Mouse (Mus musculus) adrenal gland, adult 8-10 months (tissue): ENCODE results near the gene Usp47. TPM values are rescaled to one million over a fixed set of nuclear protein-coding genes. Genes with fewer than 3 reads are reported as not detected.

Experiments used
- DNase-seq: peaks from one replicate; pipeline ENCODE4 v3.0.0; 2022
- total RNA-seq, 4 experiments: library from RNA; stranded (reverse); gene quantifications; 2 replicates each; pipeline ENCODE4 v1.2.4; 2022

The Usp47 gene
- total RNA-seq, result 10 to 100 TPM; 65.9 to 71.9 (median 67.5) TPM

DNA sequence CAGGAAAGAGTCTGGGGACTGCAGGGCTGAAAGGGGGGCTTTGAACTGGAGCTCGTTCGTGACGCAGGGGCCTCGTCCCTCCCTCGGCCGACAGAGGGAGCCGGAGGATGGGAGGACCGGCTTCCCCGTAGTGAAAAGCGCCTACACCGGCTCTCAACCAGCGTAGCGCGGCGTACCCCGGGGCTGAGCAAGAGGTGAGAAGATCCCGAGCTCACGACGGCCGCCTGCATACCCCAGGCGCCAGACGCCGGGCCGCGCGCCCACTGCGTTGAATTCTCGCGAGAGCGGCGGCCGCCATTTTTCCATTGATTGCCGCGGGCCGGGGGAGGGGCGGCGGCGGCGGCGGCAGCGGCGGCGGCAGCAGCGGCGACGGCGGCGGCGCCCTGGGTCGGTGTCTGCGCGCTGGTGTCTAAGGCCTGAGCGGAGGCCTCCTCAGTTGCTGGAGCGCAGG, at the start of gene Usp47:
Usp47 (plus strand) TSS at position 355 of the 451 bp plus-strand sequence.
- peak; percentile 65 for DNase-seq

DNA sequence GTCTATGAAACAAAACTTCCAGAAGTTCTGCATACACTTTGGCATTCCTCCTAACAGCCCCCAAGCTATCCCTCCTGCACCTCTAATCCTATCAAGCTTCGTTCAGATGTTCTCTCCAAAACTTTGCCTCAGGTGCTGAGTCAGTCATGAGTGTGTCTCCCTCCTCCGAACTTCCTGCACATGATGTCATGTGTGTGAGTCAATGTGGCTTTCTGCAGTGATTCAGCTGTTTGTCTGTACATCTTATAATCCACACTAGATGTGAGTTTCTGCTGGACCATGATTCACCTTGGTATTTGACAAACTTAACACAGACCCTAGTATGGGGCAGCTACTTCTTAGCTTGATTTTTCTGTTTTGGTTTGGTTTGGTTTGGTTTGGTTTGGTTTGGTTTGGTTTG, 46.9 kb upstream of the Usp47 start:
- DNase-seq, result no peak

DNA sequence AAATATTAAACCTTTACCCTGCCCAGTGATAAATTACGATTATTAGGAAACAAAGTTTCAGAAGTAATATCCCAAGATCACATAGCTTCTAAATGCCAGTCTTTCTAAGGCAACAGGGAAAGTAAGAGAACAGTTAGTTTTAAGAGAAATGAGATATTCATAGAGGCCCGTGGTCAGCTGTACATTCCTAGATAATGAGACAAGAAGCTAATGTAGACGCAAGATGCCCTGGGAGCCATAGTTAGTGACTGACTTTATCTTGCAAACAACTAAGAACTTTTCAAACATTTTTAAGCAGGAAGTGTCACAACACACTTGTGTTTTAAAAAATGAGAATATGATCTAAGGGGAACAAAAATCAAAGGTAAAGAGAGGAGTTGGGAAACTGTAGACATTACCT, 45.4 kb upstream of the Usp47 start:
- no peak for DNase-seq

DNA sequence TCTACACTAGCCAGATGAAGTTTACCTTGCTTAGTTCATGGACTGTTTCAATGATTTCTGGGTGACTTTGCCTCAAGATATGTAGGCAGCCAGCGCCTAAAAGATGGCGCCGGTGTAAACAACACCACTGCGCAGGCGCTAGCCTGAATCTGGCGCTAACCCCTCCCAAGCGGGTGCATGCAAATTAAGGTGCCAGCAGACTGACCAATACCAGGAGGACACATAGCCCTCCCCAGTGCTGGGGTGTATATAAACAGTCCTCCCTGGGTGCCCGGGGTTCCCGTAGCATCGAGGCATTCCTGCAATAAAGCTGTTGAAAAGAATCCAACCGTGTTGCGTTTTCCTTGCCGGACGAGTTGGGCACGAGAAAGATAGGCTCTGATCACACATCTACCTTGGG, 41.0 kb upstream of the Usp47 start:
- no peak for DNase-seq

GRCm38 (mm10) chr7:111984530-111984929, 38.8 kb upstream of the Usp47 start:
- DNase-seq, result no peak

GRCm38 (mm10) chr7:111985266-111985665, 38.0 kb upstream of the Usp47 start:
- DNase-seq, result no peak

DNA sequence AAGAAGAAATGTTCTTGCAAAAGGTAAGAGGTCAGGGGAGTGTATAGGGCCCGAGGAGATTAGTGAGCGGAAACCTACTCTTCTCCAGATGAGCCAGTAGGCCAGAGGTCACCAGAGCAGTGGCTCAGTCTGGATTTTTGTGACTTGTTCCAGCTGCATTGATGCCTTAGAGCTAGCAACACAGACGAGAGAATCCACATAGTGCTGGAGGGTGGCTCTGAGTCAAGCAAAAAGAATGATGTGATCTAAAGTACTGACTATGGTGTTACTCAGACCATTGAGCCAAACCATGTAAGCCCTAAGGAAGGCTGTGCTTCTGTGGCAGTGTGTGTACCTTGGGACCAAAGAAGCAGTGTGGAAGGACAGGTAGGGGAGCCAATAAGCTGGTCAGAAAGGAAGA, 36.4 kb upstream of the Usp47 start:
- no peak for DNase-seq

- no peak for DNase-seq
Measured at GRCm38 (mm10) chr7:111997441-111997840, 25.9 kb upstream of the Usp47 start.

DNA sequence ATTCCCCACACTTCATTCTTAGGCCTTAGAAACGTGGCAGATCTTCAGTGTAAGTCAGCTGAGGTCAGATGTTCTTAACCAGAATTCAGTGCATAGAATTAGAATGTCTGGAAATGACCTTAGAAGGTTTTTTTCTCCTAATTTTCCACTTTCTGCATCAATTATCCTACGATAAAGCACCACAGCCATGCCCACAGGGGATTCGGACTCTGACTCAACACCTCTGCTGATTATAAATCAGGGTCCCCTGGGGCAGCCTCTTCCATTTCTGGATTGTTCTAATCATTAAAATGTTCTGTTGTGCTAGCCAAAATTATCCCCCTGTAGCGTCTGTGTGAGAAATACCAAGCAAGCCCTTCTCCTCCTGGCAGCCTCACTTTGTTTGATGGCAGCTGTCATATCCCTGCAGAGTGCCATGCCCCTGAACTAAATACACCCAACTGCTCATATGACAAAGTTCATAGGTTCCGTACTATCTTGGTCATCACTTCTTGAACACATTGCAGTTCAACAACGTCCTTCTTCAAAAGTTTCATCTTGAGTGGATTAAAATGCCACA, 24.8 kb upstream of the Usp47 start:
- no peak for DNase-seq

DNA sequence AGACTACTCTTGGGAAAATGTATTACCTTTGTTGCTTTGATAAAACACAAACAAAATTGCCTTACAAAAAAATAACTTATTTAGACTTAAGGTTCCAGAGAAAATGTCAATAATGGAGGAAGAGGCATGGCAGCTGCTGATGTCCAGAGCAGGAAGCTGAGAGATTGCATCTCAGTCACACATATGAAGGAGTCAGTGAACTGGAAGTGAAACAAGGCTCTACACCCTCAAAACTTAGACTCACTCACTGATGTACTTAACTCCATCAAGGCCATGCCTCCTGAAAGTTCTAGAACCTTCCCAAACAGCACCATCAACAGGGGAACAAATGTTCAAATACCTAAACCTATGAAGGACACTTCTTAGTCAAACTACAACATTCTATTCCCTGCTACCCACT, 23.9 kb upstream of the Usp47 start:
- no peak for DNase-seq

GRCm38 (mm10) chr7:112000166-112000565, 23.1 kb upstream of the Usp47 start:
- DNase-seq, result no peak

DNA sequence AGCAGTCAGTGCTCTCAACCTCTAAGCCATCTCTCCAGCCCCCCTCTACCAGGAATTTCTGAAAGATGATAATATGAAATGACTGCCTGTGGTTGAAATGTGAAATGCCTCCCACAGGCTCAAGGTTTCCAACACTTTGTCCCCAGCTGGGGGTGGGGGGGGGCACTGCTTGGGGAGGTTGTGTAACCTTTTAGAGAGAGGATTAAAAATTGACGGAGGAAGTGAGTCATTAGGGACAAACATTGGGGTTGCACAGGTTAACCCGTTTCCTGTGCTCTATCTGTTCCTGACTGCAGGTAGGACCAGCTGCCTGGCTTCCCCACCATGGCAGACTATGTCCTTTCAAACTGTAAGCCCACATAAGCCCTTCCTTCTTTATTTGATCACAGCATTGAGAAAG, 12.8 kb upstream of the Usp47 start:
- no peak for DNase-seq

GRCm38 (mm10) chr7:112010976-112011375, 12.3 kb upstream of the Usp47 start:
- no peak for DNase-seq

DNA sequence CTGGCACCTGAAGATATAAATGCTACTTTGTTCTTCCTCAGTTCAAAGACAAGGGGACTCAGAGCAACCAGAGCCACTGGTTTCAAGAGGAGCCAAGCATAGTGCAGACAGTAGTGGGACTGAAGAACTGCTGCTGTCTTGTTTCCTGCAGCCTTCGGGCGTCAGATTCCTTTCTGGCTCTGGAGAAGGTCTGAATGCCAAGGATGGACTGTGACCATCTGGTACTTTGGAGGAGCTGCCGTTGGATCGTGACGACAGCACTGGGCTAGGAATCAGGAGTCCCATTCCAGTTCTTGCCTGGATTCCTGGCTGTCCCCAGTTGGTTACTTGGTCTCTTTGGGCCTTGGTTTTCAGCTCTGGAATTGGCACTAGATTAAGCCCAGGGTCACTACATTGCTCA, 11.2 kb upstream of the Usp47 start:
- no peak for DNase-seq

DNA sequence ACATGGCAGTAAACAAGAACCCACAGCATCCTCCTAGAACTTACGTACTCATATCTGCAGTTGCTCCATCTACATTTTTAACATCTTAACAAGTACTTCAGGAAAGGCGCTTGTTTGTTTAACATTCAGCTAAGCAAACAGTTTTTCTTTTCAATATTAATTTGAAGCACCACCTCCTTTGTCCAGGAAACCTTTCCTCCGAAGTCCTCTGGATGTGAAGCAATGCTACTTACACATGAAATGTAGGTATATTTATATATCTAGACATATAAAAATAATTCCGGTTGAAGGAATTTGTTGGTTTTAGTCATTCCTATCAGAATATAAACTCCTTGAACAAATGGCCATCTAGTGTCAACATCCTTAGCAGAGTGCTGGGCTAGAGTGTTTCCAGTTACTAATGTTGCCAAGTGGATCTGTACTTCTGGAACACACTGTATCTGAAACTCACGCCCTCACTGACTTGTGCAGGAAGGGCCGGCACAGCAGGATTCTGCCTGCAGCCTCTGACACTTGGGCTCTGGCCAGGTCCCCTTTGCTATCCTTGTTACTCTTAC, 10.6 kb upstream of the Usp47 start:
- no peak for DNase-seq

- no peak for DNase-seq
Measured at GRCm38 (mm10) chr7:112014148-112014547, 9.2 kb upstream of the Usp47 start.

DNA sequence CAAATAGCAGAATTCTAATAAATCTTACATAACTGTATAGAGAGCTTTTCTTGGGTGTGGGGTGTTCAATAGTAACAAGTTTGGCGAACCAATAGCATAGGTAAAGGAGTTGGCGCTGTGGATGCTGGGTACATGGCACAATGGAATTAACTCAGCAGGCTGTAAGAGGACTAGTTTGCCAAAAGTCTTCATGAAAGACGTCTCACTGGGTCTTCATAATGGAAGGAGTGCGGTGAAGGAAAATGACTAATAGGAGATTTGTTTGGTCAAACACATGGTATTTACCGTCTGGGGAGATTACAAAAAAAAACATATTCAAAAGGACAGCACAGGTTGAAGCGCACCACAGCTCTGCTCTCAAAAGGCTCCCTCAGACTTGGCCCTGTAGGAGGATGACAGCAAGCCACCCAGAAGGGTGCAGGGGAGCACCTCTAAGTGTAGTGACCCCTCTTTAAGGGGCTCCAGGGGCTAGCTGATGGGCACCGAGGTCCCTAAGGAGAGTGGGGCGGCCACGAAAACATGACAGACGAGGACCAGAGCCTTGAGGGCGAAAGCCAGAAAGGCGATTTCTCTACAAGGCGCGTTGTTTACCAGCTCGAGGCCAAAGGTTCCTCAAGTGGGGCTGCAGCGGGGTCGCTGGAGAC, 676 bp upstream of the Usp47 start:
- no peak for DNase-seq

- peak; percentile 52 for DNase-seq
Measured at GRCm38 (mm10) chr7:112023601-112024445, 519 bp downstream of the Usp47 start.

GRCm38 (mm10) chr7:112024446-112024730, 1.1 kb downstream of the Usp47 start:
- DNase-seq, result no peak

DNA sequence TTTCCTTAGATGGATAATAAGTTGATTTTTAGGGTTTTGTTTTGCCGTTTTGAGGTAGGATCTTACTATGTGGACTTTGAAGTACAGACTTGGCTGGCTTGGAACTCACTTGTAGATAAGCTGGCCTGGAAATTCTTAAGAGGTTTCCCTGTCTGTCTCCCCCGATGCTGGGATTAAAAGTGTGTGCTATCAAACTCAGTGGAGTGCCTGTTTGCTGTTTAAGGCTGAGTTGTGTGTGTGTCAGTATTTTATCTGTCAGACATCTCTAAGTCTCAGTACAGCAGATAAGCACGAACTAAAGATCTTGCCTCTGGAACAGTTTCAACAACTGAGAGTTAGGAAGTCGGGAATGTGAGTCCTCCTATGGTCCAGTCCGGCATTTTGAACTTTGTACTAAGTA, 1.6 kb downstream of the Usp47 start:
- DNase-seq, result no peak

GRCm38 (mm10) chr7:112030594-112030993, 7.3 kb downstream of the Usp47 start:
- DNase-seq, result no peak

DNA sequence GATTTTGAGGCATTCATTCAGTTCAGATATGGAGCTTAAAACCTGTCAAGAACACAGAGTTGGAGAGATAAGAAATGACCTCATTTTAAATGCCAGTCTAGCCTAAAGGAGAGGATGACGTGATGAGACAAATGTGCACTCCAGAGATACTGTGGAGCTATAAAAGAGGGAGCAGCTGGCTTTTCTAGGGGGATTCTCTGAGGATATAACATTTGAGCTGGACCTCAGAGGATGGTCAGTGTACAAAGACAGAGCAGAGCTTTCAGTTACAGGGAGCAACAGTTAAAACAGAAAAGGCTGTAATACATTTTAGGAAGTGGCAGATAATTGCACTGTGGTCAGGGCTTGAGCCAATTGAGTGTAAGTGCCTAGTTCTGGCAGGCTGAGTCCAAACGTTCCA, 12.5 kb downstream of the Usp47 start:
- no peak for DNase-seq

- no peak for DNase-seq
Measured at GRCm38 (mm10) chr7:112036636-112037035, 13.3 kb downstream of the Usp47 start.

GRCm38 (mm10) chr7:112040271-112040670, 17.0 kb downstream of the Usp47 start:
- DNase-seq, result no peak
